Mouse (Mus musculus): Measurements from ENCODE around the gene Elk4. TPM values are rescaled to one million over a fixed set of nuclear protein-coding genes. Genes with fewer than 3 reads are reported as not detected.

The Elk4 gene
- total and polyA plus RNA-seq, 3 experiments = 16.8 to 18.9 (median 17.4) TPM

DNA sequence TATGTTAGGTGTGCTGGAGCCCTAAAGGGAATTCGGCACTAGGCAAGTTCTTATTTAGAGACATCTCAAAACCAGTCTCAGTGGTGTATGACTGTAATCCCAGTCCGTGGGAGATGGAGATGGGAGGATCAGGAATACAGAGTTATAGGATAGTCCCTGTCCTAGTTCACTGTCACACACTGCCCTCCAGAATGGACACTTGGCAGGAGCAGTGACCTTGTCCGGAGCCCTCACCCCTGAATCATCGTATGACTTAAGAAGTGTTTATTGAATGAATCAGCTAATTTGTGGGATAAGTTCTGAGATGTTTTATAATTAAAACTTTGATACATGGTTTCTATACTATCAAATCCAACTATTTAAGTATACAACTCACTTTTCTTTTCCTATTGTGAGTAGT is 55.7 kb downstream of the Elk4 start:
- dilution Hi-C loops (cut with MboI; ENCODE audit: extremely low pct_ligation_motif_present, extremely low pct_unique_long_range_greater_than_20kb, low sequenced_read_pairs) (no loop called here), in situ Hi-C loops (cut with MboI; ENCODE audit: low pct_ligation_motif_present, low pct_unique_long_range_greater_than_20kb, low sequenced_read_pairs) (no loop called here)
- Histone ChIP-seq H3K27ac (ENCODE audit: insufficient read depth, low read depth) (no peak overlapping the region), H3K4me1 (ENCODE audit: control insufficient read depth in 1 of 2, insufficient read depth in 2 of 2) (peaks cover 34 to 83% of the 10 kb centered on the region in 2 experiments), H3K9ac (ENCODE audit: insufficient read depth, low read depth) (no peak overlapping the region), H3K4me3 (replicated peaks in 1 of 3; ENCODE audit: low read depth in 2 of 3, low read length in 2 of 3, poor library complexity in 1 of 3) (no peak overlapping the region), H3K27me3 (replicated peaks) (peaks cover 43% of the 10 kb centered on the region), H3K9me3 (replicated peaks; ENCODE audit: low read length) (no peaks in the 10 kb centered on the region), H3K4me2 (ENCODE audit: insufficient read depth, low read depth, poor library complexity, severe bottlenecking) (no peak overlapping the region), H3K79me2 (replicated peaks; ENCODE audit: control insufficient read depth, extremely low read depth, insufficient read depth, poor library complexity, severe bottlenecking) (no peaks in the 10 kb centered on the region), H3K36me3 (replicated peaks in 1 of 2; ENCODE audit: control insufficient read depth in 1 of 2, insufficient read depth in 1 of 2, low read length in 1 of 2) (no peaks in the 10 kb centered on the region)
- TF ChIP-seq ZMIZ1 (IDR thresholded peaks at IDR 0.05; ENCODE audit: low read depth, low read length) = no peak
- no peak for TF ChIP-seq CTCF (conservative IDR thresholded peaks at IDR 0.05 in 1 of 2, IDR thresholded peaks at IDR 0.05 in 1 of 2; ENCODE audit: low read depth in 2 of 2, low read length in 2 of 2)
- TF ChIP-seq RCOR1 (conservative IDR thresholded peaks at IDR 0.05; ENCODE audit: low read depth, low read length) = no peak
- no peak for TF ChIP-seq E2F4 (IDR thresholded peaks at IDR 0.05; ENCODE audit: insufficient replicate concordance, low read depth, low read length)
- no peak for TF ChIP-seq GABPA (IDR thresholded peaks at IDR 0.05; ENCODE audit: insufficient replicate concordance, low read depth, low read length)
- TF ChIP-seq NRF1 (IDR thresholded peaks at IDR 0.05; ENCODE audit: low read depth, low read length) = no peak
- no peak for TF ChIP-seq MYC (IDR thresholded peaks at IDR 0.05; ENCODE audit: low read depth, low read length)
- no peak for TF ChIP-seq POLR2AphosphoS2 (IDR thresholded peaks at IDR 0.05; ENCODE audit: low read depth, low read length)
- no peak for TF ChIP-seq SMC3 (IDR thresholded peaks at IDR 0.05; ENCODE audit: low read depth, low read length)
- no peak for DNase-seq (ENCODE audit: extremely low read depth)

DNA sequence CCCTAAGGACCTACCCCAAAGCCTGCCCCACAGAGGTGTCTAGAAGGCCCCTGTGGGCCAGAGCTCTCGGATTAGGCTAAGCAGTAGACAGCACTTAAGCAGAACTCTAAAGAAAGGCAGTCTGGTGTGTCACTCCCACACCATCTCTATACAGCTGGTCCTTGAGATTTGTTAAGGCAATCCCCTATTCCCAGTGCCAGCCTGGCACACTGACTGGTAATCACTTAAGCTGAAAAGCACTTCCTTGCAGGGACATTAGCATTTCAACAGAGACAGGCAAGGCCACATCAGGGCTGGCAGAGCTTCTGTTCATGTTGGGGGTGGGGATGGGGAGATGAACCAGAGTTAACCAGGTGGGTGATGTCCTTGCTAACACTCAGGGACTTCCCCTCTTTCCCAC is 57.6 kb downstream of the Elk4 start:
- Histone ChIP-seq H3K27me3 (replicated peaks) (peaks cover 61% of the 10 kb centered on the region), H3K4me3 (replicated peaks in 1 of 3; ENCODE audit: low read depth in 2 of 3, low read length in 2 of 3, poor library complexity in 1 of 3) (no peak overlapping the region)

More for the DNA sequence above, 57.6 kb downstream of the Elk4 start:
- peaks cover 19 to 67% of the 10 kb centered on the region in 2 experiments for H3K4me1 ChIP-seq (ENCODE audit: control insufficient read depth in 1 of 2, insufficient read depth in 2 of 2)
- H3K27ac ChIP-seq (ENCODE audit: insufficient read depth, low read depth) = no peak overlapping the region
- no peaks in the 10 kb centered on the region for H3K36me3 ChIP-seq (replicated peaks in 1 of 2; ENCODE audit: control insufficient read depth in 1 of 2, insufficient read depth in 1 of 2, low read length in 1 of 2)
- H3K9me3 ChIP-seq (replicated peaks; ENCODE audit: low read length) = no peaks in the 10 kb centered on the region
- DNase-seq (ENCODE audit: extremely low read depth) = peak; percentile 54
- no peak overlapping the region for H3K9ac ChIP-seq (ENCODE audit: insufficient read depth, low read depth)
- H3K79me2 ChIP-seq (replicated peaks; ENCODE audit: control insufficient read depth, extremely low read depth, insufficient read depth, poor library complexity, severe bottlenecking) = no peaks in the 10 kb centered on the region
- dilution Hi-C loops (cut with MboI; ENCODE audit: extremely low pct_ligation_motif_present, extremely low pct_unique_long_range_greater_than_20kb, low sequenced_read_pairs) (no loop called here), in situ Hi-C loops (cut with MboI; ENCODE audit: low pct_ligation_motif_present, low pct_unique_long_range_greater_than_20kb, low sequenced_read_pairs) (loop anchor here (5.0 kb wide), 1 partner anchor 42 kb away; no protein-coding TSS in a partner anchor)
- TF ChIP-seq HCFC1 (IDR thresholded peaks at IDR 0.05; ENCODE audit: low read depth, low read length) = no peak
- no peak for TF ChIP-seq NELFE (IDR thresholded peaks at IDR 0.05; ENCODE audit: low read depth, low read length)
- no peak for TF ChIP-seq UBTF (IDR thresholded peaks at IDR 0.05; ENCODE audit: low read depth, low read length)
- no peak for TF ChIP-seq MXI1 (IDR thresholded peaks at IDR 0.05; ENCODE audit: low read depth, low read length)
- no peak for TF ChIP-seq BHLHE40 (IDR thresholded peaks at IDR 0.05; ENCODE audit: low read depth, low read length)
- 0 out of 2 replicates have a peak, but pooled peaks have one; percentile 8 for TF ChIP-seq IRF4 (IDR thresholded peaks at IDR 0.05; ENCODE audit: low read depth, low read length)
- no peak for TF ChIP-seq ZMIZ1 (IDR thresholded peaks at IDR 0.05; ENCODE audit: low read depth, low read length)
- TF ChIP-seq RAD21 (IDR thresholded peaks at IDR 0.05; ENCODE audit: low read depth, low read length) = no peak
- 0 out of 2 replicates have a peak, but pooled peaks have one; percentile 29 for TF ChIP-seq ETS1 (conservative IDR thresholded peaks at IDR 0.05; ENCODE audit: low read depth, low read length)
- TF ChIP-seq PAX5 (IDR thresholded peaks at IDR 0.05; ENCODE audit: low read length) = no peak
- TF ChIP-seq GABPA (IDR thresholded peaks at IDR 0.05; ENCODE audit: insufficient replicate concordance, low read depth, low read length) = no peak
- no peak for TF ChIP-seq USF1 (IDR thresholded peaks at IDR 0.05; ENCODE audit: low read depth, low read length)
- TF ChIP-seq CTCF (conservative IDR thresholded peaks at IDR 0.05 in 1 of 2, IDR thresholded peaks at IDR 0.05 in 1 of 2; ENCODE audit: low read depth in 2 of 2, low read length in 2 of 2) = no peak
- no peak for TF ChIP-seq USF2 (conservative IDR thresholded peaks at IDR 0.05; ENCODE audit: low read depth, low read length)
- no peak for TF ChIP-seq ZC3H11A (IDR thresholded peaks at IDR 0.05; ENCODE audit: low read depth, low read length)
- TF ChIP-seq JUN (IDR thresholded peaks at IDR 0.05; ENCODE audit: insufficient read depth, low read depth, low read length) = no peak
- no peak for TF ChIP-seq KAT2A (IDR thresholded peaks at IDR 0.05; ENCODE audit: insufficient replicate concordance, low read length)
- TF ChIP-seq MAX (IDR thresholded peaks at IDR 0.05; ENCODE audit: low read length) = no peak
- no peak for TF ChIP-seq RCOR1 (conservative IDR thresholded peaks at IDR 0.05; ENCODE audit: low read depth, low read length)
- no peak for TF ChIP-seq SMC3 (IDR thresholded peaks at IDR 0.05; ENCODE audit: low read depth, low read length)
- no peak for TF ChIP-seq POLR2AphosphoS2 (IDR thresholded peaks at IDR 0.05; ENCODE audit: low read depth, low read length)
- TF ChIP-seq SIN3A (IDR thresholded peaks at IDR 0.05; ENCODE audit: low read length) = no peak
- peak; percentile 36; the same call in 1 of the 2 replicates for TF ChIP-seq CHD2 (IDR thresholded peaks at IDR 0.05; ENCODE audit: low read length)
- TF ChIP-seq TCF12 (IDR thresholded peaks at IDR 0.05; ENCODE audit: low read depth, low read length) = 0 out of 2 replicates have a peak, but pooled peaks have one; percentile 24
- TF ChIP-seq EP300 (IDR thresholded peaks at IDR 0.05; ENCODE audit: low read length) = 0 out of 2 replicates have a peak, but pooled peaks have one; percentile 29
- H3K4me2 ChIP-seq (ENCODE audit: insufficient read depth, low read depth, poor library complexity, severe bottlenecking) = no peak overlapping the region
